Mouse (Mus musculus) embryonic facial prominence, embryonic 13.5 days (tissue): ENCODE measurements around the gene Amelx. TPM values are rescaled to one million over a fixed set of nuclear protein-coding genes. Genes with fewer than 3 reads are reported as not detected.

Experiments used
- polyA plus RNA-seq: library from polyadenylated mRNA; unstranded; fragments of >200 nt; fragmentation: Nextera tagmentation; extraction: Ambion mirVana; gene quantifications from 2 replicates; pipeline ENCODE4 v1.2.1, GENCODE M21; 2015

The Amelx gene
- polyA plus RNA-seq, 1 experiment from 2014 or later = not detected

Other genes starting within 250 kb of the Amelx start
- gene Hccs, start 133.2 kb upstream of the Amelx start, polyA plus RNA-seq = 33.5 and 34.1 TPM in 2 replicates